Mouse (Mus musculus): Measurements from ENCODE around the gene Hprt.

DNA sequence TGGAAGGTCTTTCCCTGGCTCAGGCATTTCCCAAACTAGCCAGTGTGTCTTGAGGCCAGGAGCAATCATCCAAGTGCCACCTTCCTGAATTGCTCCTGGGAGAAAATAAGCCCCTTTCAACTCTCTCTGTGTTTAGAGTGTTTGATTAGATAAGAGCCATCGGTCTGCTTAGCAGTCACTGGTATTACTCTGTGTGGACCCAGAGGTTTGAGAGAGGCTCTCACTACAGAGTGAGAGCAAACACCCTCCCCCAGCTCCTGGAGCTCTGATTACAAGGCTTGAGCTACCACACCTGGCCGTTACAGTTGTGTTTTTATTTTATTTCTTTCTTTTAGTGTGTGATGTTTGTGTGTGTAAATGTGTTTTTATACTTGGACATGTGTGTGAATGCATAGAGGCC lies 59.0 kb downstream of the Hprt start:
- TF ChIP-seq POLR2A (IDR thresholded peaks at IDR 0.05; ENCODE audit: low read depth, low read length) (no peak), CTCF (IDR thresholded peaks at IDR 0.05; ENCODE audit: borderline replicate concordance, insufficient read depth, low read length) (no peak)

All from embryonic fibroblast, embryonic 13.5 days (primary cell).